Mouse (Mus musculus) kidney, adult 18-20 months (tissue): ENCODE measurements around the gene Ptges2.
"Not testable (repeated sequence)": the region's sequence is repeated elsewhere in the genome, so short reads cannot be mapped to it uniquely, and the experiment has no call there.

Experiments used
- DNase-seq: peaks from one replicate; pipeline ENCODE4 v3.0.0; 2021

Gene Ptges2

GRCm38 (mm10) chr2:32395484-32395945 is at the start of gene Ptges2:
Gene Ptges2, plus strand, starts transcription at chr2:32395896.
- DNase-seq: peak; percentile 98

DNA sequence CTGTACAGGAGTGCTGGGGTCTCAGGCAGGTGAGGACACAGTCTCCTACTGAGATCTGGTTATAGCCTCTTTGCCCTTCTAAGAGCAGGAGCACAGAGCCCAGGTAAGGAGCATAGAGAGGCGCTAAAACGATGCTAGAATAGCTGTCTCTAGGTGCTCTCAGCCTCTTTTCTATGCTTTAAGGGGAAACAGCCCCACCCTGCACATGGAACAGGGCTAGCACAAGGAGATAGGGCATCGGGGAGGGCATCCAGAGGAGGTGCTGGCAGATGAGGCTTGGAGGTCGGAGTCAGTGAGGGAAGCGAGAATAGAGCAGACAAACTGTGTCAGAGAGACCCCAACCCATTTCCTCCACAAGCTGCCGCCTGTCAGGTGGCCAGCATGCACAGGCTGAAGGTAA is 48.7 kb upstream of the Ptges2 start:
- DNase-seq: no peak

- no peak for DNase-seq
These were observed 47.4 kb upstream of the Ptges2 start for GRCm38 (mm10) chr2:32348311-32348710.

GRCm38 (mm10) chr2:32349625-32350255 is 46.0 kb upstream of the Ptges2 start:
- DNase-seq: no peak

DNA sequence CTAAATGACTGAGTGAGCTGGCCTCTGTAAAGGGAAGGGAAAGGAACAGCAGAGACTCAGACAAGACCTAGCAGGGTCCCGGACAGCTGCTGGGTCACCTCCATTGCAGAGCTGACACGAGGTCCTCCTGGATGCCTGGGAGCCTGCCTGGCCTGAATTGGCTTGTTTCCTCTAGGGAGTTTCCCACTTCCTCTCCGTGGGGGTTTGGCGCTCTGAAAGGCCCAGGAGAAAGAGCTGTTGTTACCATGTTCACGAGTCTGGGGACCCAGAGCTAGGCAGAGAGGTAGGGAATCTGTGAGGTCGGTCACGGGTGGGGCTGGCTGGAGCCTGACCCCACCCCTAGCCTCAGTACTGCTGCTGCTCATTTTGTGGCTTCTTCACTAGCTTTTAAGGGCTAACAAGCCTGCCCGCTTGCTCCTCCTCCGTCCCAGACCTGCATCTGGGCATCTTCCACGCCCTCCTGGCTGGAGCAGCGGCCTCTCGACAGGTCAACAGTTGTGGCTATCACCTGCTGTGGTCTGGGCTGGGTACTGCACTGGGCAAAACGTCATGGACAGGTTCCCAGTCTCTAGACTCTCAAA is 45.1 kb upstream of the Ptges2 start:
- no peak for DNase-seq

GRCm38 (mm10) chr2:32351471-32351961 is 44.2 kb upstream of the Ptges2 start:
- no peak for DNase-seq

GRCm38 (mm10) chr2:32352151-32353006 is 43.3 kb upstream of the Ptges2 start, which contains the start of gene Ciz1:
Gene Ciz1, plus strand, starts transcription at chr2:32352327.
- peak; percentile 13 for DNase-seq

DNA sequence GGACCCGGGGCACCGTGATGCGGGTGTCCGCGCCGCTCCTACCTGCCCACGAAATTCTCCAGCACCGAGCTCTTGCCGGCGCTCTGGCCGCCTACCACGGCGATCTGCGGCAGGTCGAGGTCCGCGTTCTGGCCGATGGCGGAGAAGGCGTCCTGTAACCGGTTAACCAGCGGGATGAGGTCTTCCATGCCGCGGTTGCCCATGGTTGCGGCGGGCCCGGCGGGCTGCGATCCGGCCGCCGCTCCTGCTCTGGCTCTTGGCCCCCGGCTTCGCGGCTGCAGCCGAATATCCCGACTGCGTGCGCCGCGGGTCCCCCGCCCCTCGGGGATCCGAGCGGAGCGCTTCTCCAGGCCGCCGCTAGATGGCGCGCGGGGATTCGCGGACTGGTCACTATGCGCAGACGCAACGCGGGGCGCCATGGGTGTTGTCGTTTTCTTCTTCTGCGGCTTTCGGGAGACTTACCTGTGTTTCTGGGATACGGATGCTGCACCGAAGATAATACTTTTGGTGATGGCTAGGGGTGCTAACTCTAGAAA is 42.6 kb upstream of the Ptges2 start, which contains the start of gene Dnm1:
Gene Dnm1 (minus strand): TSS at position 332 of the 536 bp plus-strand sequence.
- DNase-seq: peak; percentile 92

DNA sequence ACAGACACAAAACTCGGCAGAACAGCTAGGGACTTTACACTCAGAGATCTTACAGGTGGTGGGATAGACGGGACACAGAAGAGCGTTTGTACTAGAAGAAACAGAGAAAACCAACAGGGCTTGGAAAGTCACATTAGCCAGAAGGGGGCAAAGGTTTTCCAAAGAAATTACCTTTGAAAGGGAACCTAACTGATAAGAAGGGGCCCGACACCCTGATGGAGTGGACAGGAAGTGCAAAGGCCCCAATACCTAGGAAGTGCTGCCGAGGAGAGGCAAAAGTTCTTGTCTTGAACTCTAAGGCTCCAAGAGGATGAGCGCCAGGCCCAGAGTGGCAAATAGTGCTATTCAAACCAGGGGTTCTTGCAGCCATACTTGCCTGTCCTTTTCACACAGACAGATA is 41.9 kb upstream of the Ptges2 start:
- no peak for DNase-seq

DNA sequence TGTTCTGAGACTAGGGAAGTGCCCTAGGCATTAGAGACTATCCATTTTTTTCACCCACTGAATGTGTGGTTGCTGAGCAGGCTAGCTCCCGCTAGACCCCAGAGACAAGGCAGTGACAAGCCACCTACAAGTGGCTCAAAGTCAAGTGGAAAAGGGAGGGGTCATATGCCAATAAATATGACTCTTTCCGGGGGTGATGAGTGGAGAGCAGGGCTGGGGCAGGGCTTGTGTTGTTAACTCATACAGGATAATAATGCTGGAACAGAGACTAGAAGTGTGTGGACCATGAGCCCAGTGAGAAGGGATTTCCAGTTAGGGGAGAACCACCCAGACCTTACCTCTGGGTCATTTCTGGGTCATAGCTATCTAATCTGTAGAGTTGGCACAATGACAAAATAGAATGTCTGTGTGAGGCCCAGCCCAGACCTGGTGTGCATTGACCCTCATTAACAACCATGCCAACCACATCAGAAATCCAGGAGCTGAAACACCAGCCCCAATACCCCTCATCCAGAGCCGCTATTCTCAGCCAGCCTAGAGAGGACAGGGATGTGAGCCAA is 41.3 kb upstream of the Ptges2 start:
- DNase-seq: no peak

GRCm38 (mm10) chr2:32356216-32356615 is 39.5 kb upstream of the Ptges2 start:
- DNase-seq: no peak

- no peak for DNase-seq
These were observed 38.0 kb upstream of the Ptges2 start for GRCm38 (mm10) chr2:32357710-32358109.

DNA sequence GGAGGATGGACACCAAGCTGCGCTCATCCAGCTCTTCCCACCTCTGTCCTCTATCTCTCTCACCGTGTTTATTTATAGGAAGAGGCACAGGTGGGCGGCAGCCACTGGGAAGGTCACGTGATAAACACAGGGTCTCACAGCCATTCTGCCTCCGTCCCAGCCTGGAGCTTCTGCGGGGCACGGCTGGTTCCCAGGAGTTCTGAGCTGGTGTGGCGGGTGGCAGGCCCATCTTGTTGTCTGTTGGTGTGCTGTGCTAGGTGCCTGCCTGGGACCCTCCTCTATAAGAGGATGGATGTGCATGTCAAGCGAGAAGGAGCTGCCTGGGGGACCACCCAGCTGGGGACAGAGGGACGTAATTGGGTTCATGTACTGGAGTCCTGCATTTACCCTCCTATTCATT is 37.3 kb upstream of the Ptges2 start:
- DNase-seq: no peak

- peak; percentile 87 for DNase-seq
These were observed 35.0 kb upstream of the Ptges2 start for GRCm38 (mm10) chr2:32360741-32361140.

DNA sequence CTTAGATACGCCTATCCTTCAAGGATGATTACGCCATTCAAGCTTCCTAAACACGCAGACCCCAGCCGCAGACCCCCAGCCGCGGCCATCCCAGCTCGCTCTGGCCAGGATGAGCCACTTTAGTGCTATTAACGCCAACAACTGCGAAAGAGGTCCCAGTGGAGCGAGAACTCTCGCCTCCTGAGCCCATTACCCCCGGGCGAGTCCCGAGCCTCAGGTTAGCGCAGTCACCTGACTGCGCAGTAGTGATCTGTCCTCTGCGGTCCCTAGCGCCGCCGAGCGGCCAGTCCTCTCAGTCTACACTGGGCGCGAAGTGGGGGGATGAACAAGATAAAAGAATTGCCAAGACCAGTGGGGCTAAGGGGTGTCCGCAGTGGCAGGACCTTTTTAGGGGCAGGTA is 34.3 kb upstream of the Ptges2 start:
- DNase-seq: peak; percentile 86

- not testable (repeated sequence) for DNase-seq
These were observed 33.4 kb upstream of the Ptges2 start for GRCm38 (mm10) chr2:32362274-32362673.

DNA sequence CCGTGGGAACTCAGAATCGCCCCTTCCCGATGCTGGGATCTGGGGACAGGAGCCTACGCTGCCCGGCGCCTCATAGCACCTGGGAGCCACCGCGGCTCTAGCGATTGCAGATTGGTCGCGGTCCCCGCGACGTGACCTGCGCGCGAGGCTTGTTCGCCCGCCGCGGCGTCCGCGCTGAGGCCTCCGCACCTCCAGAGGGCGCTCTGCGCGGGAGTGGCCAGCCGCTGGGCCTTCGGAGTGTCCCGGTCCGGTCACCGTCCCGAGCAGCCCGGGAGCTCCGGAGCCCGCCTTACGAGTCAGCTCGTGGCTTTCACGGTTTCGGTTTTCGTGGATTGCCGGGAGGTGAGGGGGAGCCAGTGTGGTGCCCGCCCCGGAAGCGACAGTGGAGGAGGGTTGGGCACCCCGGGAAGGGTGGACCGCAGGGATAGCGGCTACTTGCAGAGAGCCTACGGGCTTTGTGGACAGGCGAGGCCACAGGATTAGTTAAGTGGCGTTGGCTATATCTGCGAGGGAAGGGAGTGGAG is 32.8 kb upstream of the Ptges2 start:
- peak; percentile 94 for DNase-seq

DNA sequence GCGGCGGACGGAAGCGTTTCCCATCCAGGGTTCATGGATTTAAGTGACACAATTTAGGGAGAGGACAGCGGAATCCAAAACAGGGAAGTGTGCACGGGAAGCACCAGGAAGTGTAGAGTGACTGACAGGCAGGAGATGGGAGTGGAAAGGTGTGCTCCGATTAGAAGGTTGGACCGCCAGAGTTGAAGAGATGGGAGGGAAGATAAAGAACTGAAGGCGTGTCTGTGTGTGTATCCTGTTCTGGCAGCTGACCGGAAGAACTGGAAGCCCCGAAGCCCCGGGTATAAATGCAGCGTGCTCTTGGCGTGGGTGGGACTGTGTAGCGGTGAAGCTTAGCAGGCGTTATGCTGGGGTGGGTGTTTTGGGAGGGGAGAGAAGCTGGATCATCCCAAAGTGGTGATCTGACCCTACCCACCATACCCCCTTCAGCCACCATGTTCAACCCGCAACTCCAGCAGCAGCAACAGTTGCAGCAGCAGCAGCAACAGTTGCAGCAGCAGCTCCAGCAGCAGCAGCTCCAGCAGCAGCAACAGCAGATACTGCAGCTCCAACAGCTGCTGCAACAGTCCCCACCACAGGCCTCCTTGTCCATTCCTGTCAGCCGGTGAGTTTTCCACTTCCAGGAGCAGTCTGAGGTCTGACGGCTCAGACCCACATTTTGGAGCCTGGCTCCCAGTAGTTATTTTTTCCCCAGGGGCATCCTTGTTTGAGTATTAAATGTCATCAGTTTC is 32.2 kb upstream of the Ptges2 start:
- no peak for DNase-seq

DNA sequence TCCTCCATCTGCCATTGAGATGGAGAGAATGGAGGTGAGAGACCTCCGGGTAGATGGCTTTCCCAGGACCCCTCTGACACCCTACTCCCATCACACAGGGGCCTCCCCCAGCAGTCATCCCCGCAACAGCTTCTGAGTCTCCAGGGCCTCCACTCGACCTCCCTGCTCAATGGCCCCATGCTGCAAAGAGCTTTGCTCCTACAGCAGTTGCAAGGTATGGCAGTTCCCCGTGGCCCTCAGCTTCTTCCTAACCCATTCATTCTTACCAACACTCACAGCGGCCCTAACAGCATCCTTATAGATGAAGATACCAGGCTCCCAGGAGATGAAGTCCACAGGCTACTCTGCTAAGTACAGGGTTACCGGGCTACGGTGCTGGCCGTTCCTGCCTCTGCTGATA is 31.6 kb upstream of the Ptges2 start:
- DNase-seq: no peak

- DNase-seq: no peak
These were observed 28.4 kb upstream of the Ptges2 start for GRCm38 (mm10) chr2:32367315-32367714.

- DNase-seq: no peak
These were observed 21.5 kb upstream of the Ptges2 start for GRCm38 (mm10) chr2:32374191-32374590.
